Mouse (Mus musculus) thymus, adult 2 months (tissue): ENCODE measurements around the gene Sema3g.

Source experiments
- CTCF ChIP-seq: fragments of 200-500 bp; IDR thresholded peaks from 2 replicates; pipeline ENCODE4 v1.5.1; 2012; ENCODE audit warnings: mild to moderate bottlenecking, control low read depth, low read length, moderate library complexity, borderline replicate concordance; ENCODE audit not compliant: control insufficient read depth, poor library complexity, insufficient read depth; ENCODE audit errors: extremely low read depth
- POLR2A ChIP-seq: fragments of 200-500 bp; IDR thresholded peaks from 2 replicates; pipeline ENCODE4 v1.6.1; 2012; ENCODE audit warnings: mild to moderate bottlenecking, low read length, control low read depth, moderate library complexity; ENCODE audit not compliant: control insufficient read depth, poor library complexity, insufficient read depth; ENCODE audit errors: extremely low read depth

DNA sequence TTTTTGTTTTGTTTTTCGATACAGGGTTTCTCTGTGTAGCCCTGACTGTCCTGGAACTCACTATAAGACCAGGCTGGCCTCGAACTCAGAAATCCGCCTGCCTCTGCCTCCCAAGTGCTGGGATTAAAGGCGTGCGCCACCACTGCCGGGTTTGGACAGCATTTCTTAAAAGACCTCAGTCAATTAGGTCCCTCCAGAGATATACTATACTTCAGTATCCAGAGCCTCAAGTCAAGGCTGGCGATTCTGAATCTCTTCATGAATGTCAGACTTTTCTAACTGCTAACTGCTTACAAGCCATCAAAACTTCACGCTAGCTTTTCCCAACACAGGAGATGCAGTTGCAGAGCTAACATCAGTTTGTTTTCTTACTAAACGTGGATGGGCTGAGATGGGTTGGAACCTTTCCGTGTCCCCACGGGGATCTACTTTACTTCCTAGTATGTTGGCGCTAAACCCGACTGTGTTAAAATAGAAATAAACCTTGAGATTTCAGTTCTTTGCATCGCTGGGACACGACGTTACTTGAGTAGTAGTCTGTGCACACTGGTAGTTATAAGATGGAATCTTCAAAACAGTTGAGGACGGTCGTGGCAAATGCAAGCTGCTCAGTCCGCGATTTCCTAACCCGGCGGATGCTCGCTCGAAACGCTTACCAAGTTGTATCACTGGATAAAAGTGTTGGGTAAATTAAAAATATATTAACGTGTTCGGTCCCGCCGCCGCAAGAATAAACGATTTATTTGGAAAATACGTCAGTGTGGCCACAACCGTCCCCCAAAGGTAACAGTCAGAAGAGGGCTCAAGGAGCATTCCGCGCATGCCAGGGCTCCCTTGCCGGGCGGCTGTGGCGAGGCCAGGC, 32.8 kb downstream of the Sema3g start:
- TF ChIP-seq POLR2A, result no peak
- TF ChIP-seq CTCF, result no peak
